Mouse (Mus musculus) cerebellum, postnatal 36 days (tissue): Measurements from ENCODE around the gene Ssc5d.

Source experiments
- DNase-seq, 2 experiments: peaks; one replicate each; pipeline ENCODE4 v3.0.0; 2021 to 2022; ENCODE audit warnings: mixed read lengths in 2 of 2

The Ssc5d gene

DNA sequence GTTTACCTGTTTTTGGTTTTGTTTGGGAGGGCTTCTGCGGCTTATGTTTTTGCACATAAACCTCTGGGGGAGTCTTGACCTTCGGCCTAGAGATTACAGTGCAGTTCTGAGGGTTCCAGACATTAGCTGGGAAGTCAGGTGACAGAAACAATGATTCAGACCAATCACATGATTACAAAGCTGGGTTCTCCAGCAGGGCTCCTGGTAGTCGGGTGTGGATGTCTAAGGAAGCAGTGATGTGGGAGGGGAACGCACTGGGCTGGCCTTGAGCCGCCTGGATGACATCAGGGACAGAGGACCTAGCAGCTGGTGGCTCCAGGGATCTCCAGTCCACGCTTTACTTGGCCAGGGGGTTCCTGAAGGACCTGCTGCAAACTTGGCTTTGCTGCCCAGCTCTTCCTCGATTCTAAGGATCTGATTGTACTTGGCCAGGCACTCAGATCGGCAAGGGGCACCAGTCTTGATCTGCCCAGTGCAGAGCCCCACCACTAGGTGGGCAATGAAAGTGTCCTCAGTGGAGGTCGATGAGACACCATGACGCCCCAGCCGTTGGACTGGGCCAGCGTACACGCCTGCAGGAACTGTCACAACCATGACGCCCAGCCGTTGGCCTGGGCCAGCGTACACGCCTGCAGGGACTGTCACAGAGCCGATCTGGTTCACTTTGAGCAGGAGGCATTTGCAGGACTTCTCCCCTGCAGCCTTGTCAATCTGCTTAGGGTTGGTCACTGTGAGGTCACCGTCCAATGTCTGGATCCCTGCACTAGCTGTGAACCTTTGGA lies 25.2 kb downstream of the Ssc5d start:
- DNase-seq, result no peak

DNA sequence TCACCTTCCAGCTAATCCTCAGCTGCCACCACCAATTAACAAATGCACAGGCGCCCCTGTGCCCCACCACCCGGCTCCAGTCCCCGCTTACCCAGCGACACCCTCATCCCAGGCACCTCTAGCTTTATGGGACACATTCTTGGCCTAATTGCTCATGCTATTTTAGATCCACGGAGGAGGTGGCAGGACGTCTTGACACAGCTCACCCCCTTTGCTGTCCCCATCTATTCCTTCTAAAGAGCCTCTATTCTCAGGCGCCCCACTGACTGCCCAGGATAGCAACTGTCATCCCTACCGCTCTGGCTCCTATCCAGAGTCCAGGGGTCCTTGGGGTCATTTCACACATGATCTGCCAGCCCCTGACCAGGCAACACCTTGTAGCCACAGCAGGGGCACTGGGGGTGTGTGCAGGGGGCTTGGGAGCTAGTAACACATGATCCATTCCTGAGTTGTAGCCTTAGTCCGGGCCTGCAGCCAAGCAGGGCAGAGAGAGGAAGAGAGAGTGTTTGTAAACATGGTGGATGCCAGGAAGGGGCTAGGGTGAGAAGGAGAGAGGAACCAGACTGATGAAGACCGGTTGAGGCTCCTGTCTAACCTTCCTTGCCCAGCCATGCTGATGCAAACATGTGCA lies 28.3 kb downstream of the Ssc5d start:
- DNase-seq, result no peak

- no peak for DNase-seq
Measured at GRCm38 (mm10) chr7:4957361-4957760, 31.8 kb downstream of the Ssc5d start.

- no peak for DNase-seq
Measured at GRCm38 (mm10) chr7:4963527-4963926, 37.9 kb downstream of the Ssc5d start.

DNA sequence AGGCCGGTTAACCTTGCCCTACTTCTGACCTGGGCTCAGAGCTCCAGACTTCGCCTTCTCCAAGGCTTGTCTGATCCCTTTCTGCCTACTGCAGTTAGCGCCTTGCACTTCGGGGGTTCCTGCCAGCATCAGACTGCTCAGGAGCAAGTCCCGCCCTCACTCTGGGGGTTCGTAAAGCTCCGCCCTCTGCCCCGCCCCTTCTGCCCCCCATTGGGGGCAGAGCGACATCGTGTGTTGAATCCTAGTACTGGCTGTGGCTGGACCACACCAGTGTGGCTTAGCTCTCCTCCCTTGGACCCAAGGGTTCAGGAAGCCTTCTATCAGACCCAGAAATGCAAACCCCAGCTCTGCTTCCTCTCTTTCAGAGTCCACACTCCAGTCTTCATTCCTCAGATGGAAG lies 38.7 kb downstream of the Ssc5d start, which contains the start of gene Sbk2:
Sbk2 (minus strand) TSS at position 135 of the 400 bp plus-strand sequence.
- DNase-seq, result peak; percentile 21 to 41

GRCm38 (mm10) chr7:4964988-4965387 lies 39.4 kb downstream of the Ssc5d start:
- no peak for DNase-seq

GRCm38 (mm10) chr7:4971068-4971467 lies 45.5 kb downstream of the Ssc5d start, which contains the start of gene Sbk3:
Gene Sbk3 (minus strand): TSS chr7:4971168.
- no peak for DNase-seq

DNA sequence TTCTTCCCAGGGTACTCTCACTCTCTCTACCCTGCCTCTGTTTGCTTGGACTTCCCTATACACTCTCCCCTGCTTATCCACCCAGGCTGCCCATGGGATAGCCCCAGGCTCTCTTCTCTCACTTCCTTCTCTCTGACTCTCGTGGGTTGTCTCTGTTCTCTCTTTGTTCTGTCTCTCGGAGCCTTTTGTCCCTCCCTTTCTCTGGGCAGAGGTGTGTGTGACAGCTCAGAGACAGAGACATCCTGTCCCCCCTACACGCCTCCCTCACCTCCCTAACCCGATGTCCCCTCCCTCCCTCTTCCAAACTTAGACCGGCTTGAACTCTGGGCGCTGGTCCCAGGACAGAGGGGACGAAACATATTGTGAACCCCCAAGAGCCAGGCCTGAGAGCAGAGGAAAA lies 46.1 kb downstream of the Ssc5d start:
- no peak for DNase-seq

- no peak for DNase-seq
Measured at GRCm38 (mm10) chr7:4972321-4973047, 46.9 kb downstream of the Ssc5d start.

DNA sequence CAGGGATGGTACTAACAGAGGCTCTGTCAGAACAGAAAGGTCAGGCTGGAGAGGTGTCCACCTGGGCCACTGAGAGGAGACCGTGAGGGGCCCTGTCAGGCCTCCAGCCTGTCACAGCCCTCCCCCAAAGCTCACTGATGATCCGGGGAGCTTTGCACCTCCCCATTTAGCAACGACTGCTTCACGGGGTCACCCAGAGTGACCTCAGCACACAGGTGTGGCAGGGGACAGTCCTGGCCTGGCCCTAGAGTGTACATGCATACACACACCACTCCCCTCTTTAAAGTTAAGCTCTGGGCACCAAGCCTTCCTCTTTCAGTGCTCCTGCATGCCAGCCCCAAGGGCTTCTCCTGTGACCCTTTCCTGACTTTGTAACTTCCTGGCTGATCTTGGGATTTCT lies 49.9 kb downstream of the Ssc5d start:
- no peak for DNase-seq

DNA sequence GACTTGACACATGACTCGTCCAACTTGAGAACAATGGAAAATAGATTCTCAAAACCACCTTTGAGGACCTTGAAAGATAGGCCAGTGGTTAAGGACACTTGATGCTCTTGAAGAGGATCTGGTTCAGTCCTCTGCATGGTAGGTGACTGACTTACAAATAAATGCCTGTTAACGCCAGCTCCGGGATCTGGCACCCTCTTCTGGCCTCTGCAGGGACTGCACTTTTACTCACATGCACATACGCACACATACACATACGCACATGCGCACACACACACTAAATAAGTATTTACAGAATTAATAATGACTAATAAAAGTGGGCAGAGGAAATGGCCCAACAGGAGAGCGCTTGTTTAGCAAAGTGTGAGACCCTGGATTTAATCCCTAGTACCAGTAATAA lies 51.2 kb downstream of the Ssc5d start:
- no peak for DNase-seq

DNA sequence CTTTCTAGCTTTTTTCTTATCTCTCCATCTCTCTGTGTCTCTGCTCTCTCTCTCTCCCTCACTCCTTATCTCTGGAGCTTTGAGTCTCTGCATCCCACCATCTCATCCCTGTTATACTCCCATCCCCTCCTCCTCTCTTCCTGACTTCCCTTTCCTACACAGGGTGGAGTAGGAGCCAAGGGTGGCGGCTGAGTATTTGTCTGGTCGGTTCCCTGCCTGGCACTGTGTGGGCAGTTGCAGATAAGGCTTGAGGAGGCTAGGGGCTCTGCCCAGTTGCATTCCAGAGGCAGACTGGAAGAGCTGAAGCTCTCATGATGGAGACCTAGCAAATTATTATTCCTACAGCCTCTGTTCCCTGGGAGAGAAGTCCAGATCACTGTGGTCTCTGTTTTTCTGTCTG lies 62.7 kb downstream of the Ssc5d start:
- DNase-seq, result no peak

DNA sequence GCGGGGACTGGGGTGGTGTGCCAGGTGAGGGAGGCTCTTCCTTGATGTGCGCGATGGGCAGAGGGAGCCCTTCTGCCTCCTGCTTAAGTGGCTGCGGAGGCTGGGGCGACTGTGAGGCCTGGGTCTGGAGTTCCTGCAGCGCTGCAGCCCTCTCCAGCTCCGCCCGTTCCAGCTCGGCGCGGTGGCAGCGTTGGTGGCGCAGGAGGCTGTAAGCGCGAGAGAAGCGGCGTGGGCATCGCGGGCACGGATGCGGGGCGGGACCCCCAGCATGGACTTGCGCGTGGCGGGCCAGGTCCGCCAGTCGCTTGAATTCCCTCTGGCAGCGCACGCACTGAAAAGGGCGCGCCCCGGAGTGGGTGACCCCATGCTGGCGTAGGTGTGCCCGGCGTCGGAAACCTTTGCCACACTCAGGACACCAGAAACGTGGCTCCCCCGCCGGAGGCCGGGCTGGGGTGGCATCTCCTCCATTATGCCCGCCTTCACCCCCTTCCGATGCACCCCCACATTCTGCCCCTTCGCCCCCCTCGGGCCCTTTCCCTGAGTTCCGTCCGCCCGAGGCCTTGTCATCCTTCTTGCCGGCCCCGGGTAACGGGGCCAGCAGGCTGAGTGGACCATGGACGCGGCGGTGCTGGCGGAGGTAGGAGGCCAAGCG lies 67.9 kb downstream of the Ssc5d start:
- peak; percentile 17 to 35 for DNase-seq

GRCm38 (mm10) chr7:4993999-4994788 lies 68.6 kb downstream of the Ssc5d start:
- peak; percentile 37 to 55 for DNase-seq
